Mouse (Mus musculus): Measurements from ENCODE around the gene Pbx4.

DNA sequence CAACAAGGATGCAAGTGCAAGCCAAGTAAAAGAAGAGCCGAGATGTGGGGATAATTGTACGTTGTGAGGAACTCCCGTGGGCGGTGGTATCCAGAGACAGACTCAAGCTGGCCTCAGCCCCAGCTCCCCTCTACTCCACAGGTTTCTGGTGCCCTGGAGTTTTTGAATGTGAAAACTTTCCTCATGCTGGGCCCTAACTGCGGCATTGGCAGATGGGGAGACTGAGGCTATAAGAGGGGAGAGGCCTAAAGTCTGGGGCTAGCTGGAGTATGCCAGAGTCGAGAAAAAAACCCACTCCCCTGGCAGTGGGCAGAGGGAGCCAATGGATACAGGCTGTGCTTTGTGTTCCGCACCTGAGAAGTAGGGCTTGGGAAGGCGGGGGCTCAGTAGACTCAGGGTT lies 71.8 kb downstream of the Pbx4 start:
- TF ChIP-seq EP300 (IDR thresholded peaks at IDR 0.05; ENCODE audit: low read length) (no peak), POLR2A (IDR thresholded peaks at IDR 0.05; ENCODE audit: low read depth, low read length) (no peak), CTCF (conservative IDR thresholded peaks at IDR 0.05 in 1 of 2, IDR thresholded peaks at IDR 0.05 in 1 of 2; ENCODE audit: low read depth in 2 of 2, low read length in 2 of 2) (no peak), NELFE (IDR thresholded peaks at IDR 0.05; ENCODE audit: low read depth, low read length) (no peak), MAZ (IDR thresholded peaks at IDR 0.05; ENCODE audit: low read depth, low read length) (no peak), USF1 (IDR thresholded peaks at IDR 0.05; ENCODE audit: low read depth, low read length) (no peak), RAD21 (IDR thresholded peaks at IDR 0.05; ENCODE audit: low read depth, low read length) (no peak), CHD1 (IDR thresholded peaks at IDR 0.05; ENCODE audit: low read depth, low read length) (no peak), MYC (IDR thresholded peaks at IDR 0.05; ENCODE audit: low read depth, low read length) (no peak), MEF2A (IDR thresholded peaks at IDR 0.05; ENCODE audit: borderline replicate concordance, low read depth, low read length) (no peak)

All from CH12.LX (cell line).